Mouse (Mus musculus): ENCODE measurements around the gene Nfkbie. TPM values are rescaled to one million over a fixed set of nuclear protein-coding genes. Genes with fewer than 3 reads are reported as not detected.
A peak's percentile ranks its signal among the peaks of the same experiment; 100 is the strongest.

The Nfkbie gene
- total RNA-seq, 2 experiments from 2014 or later, result 1.3 to 2.3 TPM

GRCm38 (mm10) chr17:45559732-45560525 is 4.4 kb downstream of the Nfkbie start:
- no peak for DNase-seq

GRCm38 (mm10) chr17:45563216-45563615 is 7.7 kb downstream of the Nfkbie start:
- no peak for DNase-seq

GRCm38 (mm10) chr17:45563655-45564530 is 8.4 kb downstream of the Nfkbie start, which contains the start of gene Slc35b2:
TSS of gene Slc35b2 (plus strand) at chr17:45563874.
- DNase-seq, result peak; percentile 96

DNA sequence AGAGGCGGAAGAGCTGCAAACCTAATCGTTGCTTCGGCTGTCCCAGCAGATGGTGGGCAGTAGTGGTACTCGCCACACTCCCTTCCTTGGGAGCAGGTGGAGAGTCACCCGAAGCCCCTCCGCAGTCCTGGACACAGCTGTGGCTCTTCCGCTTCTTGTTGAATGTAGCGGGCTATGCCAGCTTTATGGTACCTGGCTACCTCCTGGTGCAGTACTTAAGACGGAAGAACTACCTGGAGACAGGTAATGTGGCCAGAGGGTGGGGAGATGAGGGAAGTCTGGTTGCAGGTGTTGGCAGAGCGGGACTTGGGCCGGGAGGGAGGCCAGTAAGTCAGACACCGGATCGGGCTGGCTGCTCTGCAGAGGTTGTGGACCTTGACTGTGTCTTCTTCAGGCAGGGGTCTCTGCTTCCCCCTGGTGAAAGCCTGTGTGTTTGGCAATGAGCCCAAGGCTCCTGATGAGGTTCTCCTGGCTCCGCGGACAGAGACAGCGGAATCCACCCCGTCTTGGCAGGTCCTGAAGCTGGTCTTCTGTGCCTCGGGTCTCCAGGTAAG is 9.1 kb downstream of the Nfkbie start:
- no peak for DNase-seq

DNA sequence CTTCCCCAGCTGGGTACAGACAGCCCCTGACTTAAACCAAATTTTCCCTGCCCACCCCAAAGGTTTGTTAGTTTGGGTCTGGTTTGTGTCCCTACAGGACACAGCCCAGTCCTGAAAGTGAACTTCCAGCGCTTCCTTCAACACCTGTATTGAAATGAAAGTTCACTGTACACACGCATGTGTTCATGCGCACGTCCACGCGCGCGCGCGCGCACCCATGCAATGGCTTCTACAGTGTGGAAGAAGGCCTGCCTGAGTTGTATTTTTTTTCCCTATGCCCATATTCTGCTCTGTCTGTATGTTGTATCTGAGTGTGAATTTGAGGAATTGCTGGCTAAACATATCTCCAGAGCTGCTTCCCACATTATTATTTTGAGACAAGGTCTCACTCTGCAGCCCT is 9.6 kb downstream of the Nfkbie start:
- no peak for DNase-seq

DNA sequence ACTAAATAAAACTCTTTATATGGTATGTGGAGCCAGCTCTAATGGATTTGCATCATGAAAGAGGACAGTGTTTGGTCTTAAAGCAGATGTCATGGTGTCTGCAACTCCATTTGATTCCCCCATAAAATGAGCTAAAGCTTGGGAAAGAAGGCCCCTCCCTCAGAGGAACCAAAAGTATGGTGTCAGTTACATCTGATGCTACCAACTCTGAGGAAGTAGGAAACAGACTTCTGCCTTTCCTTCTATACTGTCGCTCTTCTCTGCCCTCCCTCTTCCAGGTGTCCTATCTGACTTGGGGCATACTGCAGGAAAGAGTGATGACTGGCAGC is 10.5 kb downstream of the Nfkbie start:
- DNase-seq, result no peak

DNA sequence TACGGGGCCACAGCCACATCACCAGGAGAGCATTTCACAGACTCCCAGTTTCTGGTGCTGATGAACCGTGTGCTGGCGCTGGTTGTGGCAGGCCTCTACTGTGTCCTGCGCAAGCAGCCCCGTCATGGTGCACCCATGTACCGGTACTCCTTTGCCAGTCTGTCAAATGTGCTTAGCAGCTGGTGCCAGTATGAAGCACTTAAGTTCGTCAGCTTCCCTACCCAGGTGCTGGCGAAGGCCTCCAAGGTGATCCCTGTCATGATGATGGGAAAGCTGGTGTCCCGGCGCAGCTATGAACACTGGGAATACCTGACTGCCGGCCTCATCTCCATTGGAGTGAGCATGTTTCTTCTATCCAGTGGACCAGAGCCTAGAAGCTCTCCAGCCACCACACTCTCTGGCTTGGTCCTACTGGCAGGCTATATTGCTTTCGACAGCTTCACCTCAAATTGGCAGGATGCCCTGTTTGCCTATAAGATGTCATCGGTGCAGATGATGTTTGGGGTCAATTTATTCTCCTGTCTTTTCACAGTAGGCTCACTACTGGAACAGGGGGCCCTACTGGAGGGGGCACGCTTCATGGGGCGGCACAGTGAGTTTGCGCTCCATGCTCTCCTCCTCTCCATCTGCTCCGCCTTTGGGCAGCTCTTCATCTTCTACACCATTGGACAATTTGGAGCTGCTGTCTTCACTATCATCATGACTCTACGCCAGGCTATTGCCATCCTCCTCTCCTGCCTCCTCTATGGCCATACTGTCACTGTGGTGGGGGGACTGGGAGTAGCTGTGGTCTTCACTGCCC is 11.1 kb downstream of the Nfkbie start:
- DNase-seq, result no peak

GRCm38 (mm10) chr17:45567162-45567601 is 11.7 kb downstream of the Nfkbie start:
- DNase-seq, result no peak

- DNase-seq, result no peak
These were observed 13.5 kb downstream of the Nfkbie start for GRCm38 (mm10) chr17:45568990-45569389.

- DNase-seq, result no peak
These were observed 14.5 kb downstream of the Nfkbie start for GRCm38 (mm10) chr17:45569999-45570398.

DNA sequence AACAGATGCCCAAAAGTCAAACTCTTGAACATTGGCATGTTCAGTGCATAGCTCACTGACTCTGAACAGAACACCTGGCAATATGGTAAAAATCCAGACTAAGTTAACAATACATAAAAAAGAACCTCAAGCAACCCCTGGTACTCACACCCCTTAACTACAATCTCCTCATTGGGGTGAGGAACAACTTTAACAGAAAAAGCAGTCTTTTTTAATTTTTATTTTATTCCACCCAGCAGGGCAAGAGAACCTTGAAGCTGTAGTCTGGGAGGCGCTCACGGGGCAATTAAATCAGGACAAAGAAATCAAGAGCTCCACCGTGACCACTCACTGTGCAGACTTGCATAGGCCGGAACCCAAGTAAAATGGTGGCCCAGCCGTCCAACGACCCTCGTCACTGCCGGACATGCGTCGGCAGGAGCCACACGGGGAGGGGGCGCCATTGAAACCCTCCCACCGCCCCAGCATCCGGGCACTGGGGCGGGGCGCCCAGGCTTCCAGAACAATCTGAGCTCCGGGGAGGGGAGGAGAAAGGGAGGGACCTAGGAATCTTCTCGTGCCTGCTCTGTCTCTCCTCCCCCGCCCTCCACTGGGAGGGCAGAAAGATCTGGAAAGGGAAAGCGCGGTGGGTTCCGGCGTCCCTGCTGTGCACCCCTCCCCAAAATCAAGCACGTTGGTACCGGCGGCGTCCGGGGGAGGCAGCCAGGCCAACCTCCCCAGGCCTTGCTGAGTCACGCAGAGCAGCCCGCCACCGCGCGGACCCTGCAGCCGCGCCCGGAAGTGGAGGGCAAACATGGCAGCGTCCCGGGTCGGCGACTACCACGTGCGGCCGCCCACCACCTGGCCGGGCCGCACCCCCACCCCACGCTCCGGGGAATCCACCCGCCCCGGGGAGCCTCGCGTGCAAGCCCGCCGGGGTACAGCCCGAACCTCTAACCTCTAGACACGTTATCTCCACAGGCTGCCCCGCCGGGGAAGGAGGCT is 16.9 kb downstream of the Nfkbie start:
- DNase-seq, result peak; percentile 67

DNA sequence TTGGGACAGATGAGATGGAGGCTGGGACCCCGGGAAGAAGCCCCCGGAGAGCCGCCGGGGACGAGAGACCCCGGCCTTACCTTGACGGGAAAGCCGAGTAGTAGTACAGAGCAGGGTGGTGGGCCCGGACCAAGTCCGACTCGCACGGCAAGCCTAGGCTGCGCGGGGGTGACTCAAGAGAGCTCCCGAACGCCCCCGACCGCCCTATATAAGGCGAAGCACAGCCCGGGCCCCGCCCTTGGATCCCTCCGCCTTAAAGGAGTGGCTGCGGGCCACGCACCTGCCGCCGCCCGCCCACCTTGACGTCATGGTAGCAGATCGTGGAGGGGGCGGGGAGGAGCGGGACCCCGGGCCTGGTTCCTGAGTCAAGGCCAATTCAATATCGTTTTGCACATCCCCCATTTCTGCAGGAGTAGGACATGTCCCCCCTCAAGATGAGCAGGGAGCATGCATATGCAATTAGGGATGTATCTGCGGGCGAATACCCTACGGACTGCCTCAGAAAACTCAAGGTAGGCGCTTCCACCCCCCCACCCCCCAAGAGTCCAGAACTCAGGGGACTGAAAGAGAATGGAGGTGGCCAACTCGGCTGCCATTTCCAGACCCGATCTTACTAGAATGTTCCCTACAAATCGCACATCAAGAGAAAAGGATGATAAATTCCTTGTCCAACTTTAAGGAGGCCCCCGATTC is 17.7 kb downstream of the Nfkbie start, which contains the start of gene Hsp90ab1:
TSS of gene Hsp90ab1 (minus strand) at position 185 of the 693 bp plus-strand sequence.
- peak; percentile 99 for DNase-seq

GRCm38 (mm10) chr17:45573780-45574123 is 18.2 kb downstream of the Nfkbie start:
- DNase-seq, result peak; percentile 94

DNA sequence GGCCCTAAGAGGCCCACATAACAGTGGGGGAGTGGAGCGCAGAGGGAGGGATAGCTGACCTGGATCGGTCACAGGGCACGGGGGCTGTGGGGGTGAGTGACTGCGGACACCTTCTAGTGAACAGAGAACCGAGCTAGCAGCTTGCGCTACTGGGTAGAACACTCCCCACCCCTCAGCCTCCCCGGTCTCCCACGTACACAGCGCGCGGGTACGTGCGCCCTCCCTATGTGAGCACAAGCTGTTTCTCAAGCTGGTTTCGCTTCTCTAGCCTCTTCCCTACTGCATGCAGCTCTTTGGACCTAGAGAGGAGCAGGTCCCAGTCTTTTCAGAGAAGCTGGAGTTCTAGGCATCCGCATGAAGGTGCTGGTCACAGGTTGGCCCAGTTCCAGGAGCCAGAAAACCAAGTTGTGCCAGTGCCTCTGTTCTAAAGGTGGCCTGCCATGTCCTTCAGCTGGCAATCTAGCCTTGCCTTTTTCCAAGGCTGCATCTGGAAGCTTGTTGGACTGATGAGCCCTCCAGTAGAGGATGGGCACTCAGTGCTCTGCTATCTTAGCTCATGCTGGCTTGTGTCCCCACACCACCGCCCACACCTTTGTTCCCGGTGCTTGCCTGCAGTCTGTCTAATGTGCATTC is 18.7 kb downstream of the Nfkbie start:
- peak; percentile 62 for DNase-seq

DNA sequence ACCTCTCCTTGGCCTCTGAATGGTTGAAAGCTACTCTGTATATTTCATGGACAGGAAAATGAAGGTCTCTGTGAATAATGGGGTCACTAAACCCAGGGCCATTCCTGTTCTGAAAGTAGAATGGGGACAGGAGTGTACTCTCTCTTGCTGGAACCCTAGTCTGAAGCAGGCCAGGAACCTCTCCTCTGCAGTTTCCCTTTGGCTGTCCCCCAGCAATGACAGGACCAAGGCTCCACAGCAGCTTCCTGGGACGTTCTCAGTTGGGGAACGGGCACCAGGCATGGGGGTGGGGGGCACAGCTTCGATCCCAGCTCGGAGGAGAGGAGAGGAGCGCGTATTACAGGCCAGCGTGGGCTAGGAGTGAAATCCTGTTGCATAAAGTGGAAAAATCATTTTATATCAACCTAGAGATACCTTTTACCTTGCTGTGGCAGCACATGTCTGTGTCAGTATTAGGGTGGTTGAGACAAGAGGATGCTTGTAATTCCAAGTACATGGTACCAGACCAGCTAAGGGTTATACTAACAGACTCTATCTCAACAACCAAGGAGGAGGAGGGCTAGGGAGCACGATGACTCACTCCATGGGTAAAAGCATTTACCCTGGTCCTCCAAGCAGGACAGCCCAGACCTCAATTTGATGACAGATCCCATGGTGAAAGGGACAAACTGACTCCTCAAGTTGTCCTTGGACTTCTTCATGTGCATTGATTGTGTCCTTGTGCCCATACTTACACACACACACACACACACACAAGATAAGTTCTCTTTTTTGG is 19.8 kb downstream of the Nfkbie start:
- no peak for DNase-seq

- no peak for DNase-seq
These were observed 22.7 kb downstream of the Nfkbie start for GRCm38 (mm10) chr17:45578242-45578641.

DNA sequence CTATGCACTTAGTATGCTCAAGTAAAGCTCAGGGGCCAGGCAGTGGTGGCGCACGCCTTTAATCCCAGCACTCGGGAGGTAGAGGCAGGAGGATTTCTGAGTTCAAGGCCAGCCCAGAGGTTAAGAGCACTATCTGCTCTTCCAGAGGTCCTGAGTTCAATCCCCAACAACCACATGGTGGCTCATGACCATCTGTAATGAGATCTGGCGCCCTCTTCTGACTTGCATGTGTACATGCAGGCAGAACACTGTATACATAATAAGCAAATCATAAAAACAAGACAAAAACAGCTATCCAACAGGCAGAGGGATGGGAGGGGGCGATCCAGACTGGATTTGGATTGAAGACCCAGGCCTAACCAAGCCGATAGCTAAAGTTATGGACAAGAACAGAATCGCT is 23.3 kb downstream of the Nfkbie start:
- no peak for DNase-seq

DNA sequence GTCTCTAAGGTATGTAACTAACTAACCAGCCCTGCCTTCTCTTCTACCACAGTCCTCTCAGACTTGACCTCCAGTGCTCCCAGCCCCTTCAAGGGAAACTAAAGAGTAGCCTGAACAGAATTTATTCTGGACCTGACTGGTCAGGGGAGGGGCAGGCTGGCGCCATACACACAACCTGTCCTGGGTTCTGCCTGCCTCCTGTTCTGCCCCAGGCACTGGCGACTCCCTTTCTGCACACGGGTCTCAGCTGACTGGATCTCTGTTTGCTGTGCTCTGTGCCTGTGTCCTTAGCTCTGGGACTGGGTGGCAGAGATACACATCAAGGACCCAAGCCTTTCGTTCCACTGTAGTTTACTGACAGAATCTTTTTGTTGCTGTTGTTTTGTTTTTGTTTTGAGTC is 24.1 kb downstream of the Nfkbie start:
- DNase-seq, result no peak

DNA sequence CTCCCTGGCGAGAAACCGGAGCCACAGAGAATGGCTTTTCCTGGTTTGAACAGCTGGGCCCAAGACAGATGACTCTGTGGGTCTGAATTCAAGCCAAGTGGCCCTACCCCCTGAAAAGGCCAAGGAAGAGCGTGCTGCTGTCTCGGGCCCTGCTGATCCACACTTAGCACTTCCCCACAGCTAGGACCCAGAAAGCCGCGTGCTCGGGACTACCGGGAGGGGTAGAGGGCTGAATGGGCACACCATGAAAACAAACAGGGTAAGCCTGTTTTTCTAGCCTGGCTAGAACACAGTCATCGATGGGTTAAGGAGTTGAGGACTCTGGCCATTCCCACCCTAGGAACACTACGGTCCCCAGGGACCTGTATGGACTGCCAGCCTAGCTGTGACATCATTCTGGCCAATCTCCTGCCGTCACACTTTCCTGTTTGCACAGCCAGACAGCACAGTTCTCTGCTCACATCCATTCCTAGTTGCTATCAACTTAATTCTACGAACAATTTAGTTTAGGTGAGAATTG is 25.5 kb downstream of the Nfkbie start:
- DNase-seq, result no peak
